Mouse (Mus musculus) heart, adult 18-20 months (tissue): ENCODE measurements around the gene Nars2. TPM values are rescaled to one million over a fixed set of nuclear protein-coding genes. Genes with fewer than 3 reads are reported as not detected.

ENCODE experiments used
- DNase-seq, 2 experiments: peaks; one replicate each; pipeline ENCODE4 v3.0.0; 2021 to 2022; ENCODE audit warnings: mixed read lengths in 1 of 2
- total RNA-seq, 2 experiments: library from RNA; stranded (reverse); gene quantifications; 2 replicates each; pipeline ENCODE4 v1.2.3; 2021

Nars2 gene
- total RNA-seq, 2 experiments from 2014 or later, result 22.6 to 23.5 TPM

GRCm38 (mm10) chr7:97072061-97072460, 120.8 kb downstream of the Nars2 start:
- DNase-seq, result no peak

- DNase-seq, result peak in 1 of 2 experiments; percentile 13
These were observed 123.7 kb downstream of the Nars2 start for GRCm38 (mm10) chr7:97074974-97075373.

- no peak for DNase-seq
These were observed 125.7 kb downstream of the Nars2 start for GRCm38 (mm10) chr7:97076977-97077376.

GRCm38 (mm10) chr7:97078685-97079084, 127.4 kb downstream of the Nars2 start:
- peak in 1 of 2 experiments; percentile 23 for DNase-seq

- peak; percentile 71 to 79 for DNase-seq
These were observed 127.8 kb downstream of the Nars2 start for GRCm38 (mm10) chr7:97079145-97079544.

- DNase-seq, result peak; percentile 14 to 53
These were observed 128.5 kb downstream of the Nars2 start for GRCm38 (mm10) chr7:97079651-97080365.

- no peak for DNase-seq
These were observed 129.4 kb downstream of the Nars2 start for GRCm38 (mm10) chr7:97080621-97081241.

- peak; percentile 78 to 87 for DNase-seq
These were observed 130.1 kb downstream of the Nars2 start, which contains the start of gene Gab2 for GRCm38 (mm10) chr7:97081242-97081958. Gene Gab2, plus strand, starts transcription at chr7:97081586.

GRCm38 (mm10) chr7:97081959-97082218, 130.6 kb downstream of the Nars2 start:
- DNase-seq, result no peak

- peak; percentile 87 to 93 for DNase-seq
These were observed 131.2 kb downstream of the Nars2 start for GRCm38 (mm10) chr7:97082219-97083101.

GRCm38 (mm10) chr7:97083579-97083978, 132.3 kb downstream of the Nars2 start:
- peak; percentile 20 to 40 for DNase-seq

- DNase-seq, result peak; percentile 45 to 63
These were observed 132.9 kb downstream of the Nars2 start for GRCm38 (mm10) chr7:97084181-97084580.

GRCm38 (mm10) chr7:97085291-97085690, 134.0 kb downstream of the Nars2 start:
- peak; percentile 25 to 59 for DNase-seq

- DNase-seq, result no peak
These were observed 142.9 kb downstream of the Nars2 start for GRCm38 (mm10) chr7:97094241-97094640.

GRCm38 (mm10) chr7:97108119-97108518, 156.8 kb downstream of the Nars2 start:
- no peak for DNase-seq

Other genes starting within 250 kb of the Nars2 start
- gene Gab2, start 130.1 kb downstream of the Nars2 start, total RNA-seq, result 10 to 100 TPM; 14.1 to 15.3 TPM